Mouse (Mus musculus): ENCODE data around the gene Olfr891.
"Not testable (repeated sequence)": the region's sequence is repeated elsewhere in the genome, so short reads cannot be mapped to it uniquely, and the experiment has no call there.

Olfr891 gene

GRCm38 (mm10) chr9:38180721-38181120 lies at the start of gene Olfr891:
Olfr891 (minus strand) TSS chr9:38180821.
- no peak for DNase-seq (ENCODE audit: low spot score in 2 of 2)

GRCm38 (mm10) chr9:38217755-38218154 lies 37.1 kb upstream of the Olfr891 start, which contains the start of gene Olfr894:
Olfr894 (plus strand) TSS chr9:38218055.
- no peak for DNase-seq (ENCODE audit: low spot score in 2 of 2)

GRCm38 (mm10) chr9:38208065-38208464 lies 27.4 kb upstream of the Olfr891 start, which contains the start of gene Olfr893:
Olfr893 (plus strand) TSS chr9:38208365.
- no peak for DNase-seq (ENCODE audit: low spot score in 2 of 2)

GRCm38 (mm10) chr9:38168341-38168740 lies 12.3 kb downstream of the Olfr891 start:
- not testable (repeated sequence) for DNase-seq (ENCODE audit: low spot score in 2 of 2)

GRCm38 (mm10) chr9:38142217-38142616 lies 38.4 kb downstream of the Olfr891 start, which contains the start of gene Olfr890:
Olfr890 (plus strand) TSS chr9:38142517.
- no peak for DNase-seq (ENCODE audit: low spot score in 2 of 2)

Data from thymus, postnatal 10 days (tissue).